Mouse (Mus musculus) ZHBTc4 (cell line): ENCODE data around the gene Olfr466.

Source experiments
- DNase-seq: peaks from one replicate; pipeline ENCODE4 v3.0.0-alpha.2; 2011; ENCODE audit warnings: low read depth, low spot score

Olfr466 gene

GRCm38 (mm10) chr13:65149940-65150339, at the start of gene Olfr466:
Gene Olfr466 (plus strand): TSS chr13:65150240.
- no peak for DNase-seq

GRCm38 (mm10) chr13:65100678-65101077, 49.4 kb upstream of the Olfr466 start:
- DNase-seq: no peak

GRCm38 (mm10) chr13:65101232-65101631, 48.8 kb upstream of the Olfr466 start:
- DNase-seq: no peak

- DNase-seq: peak; percentile 53
Observed at GRCm38 (mm10) chr13:65111961-65112360, 38.1 kb upstream of the Olfr466 start.

- peak; percentile 97 for DNase-seq
Observed at GRCm38 (mm10) chr13:65112459-65113110, 37.5 kb upstream of the Olfr466 start, which contains the start of gene Mfsd14b. Gene Mfsd14b (minus strand): TSS chr13:65112975.

GRCm38 (mm10) chr13:65113239-65113638, 36.8 kb upstream of the Olfr466 start:
- peak; percentile 4 for DNase-seq

GRCm38 (mm10) chr13:65120984-65121383, 29.1 kb upstream of the Olfr466 start:
- DNase-seq: no peak

GRCm38 (mm10) chr13:65122111-65122510, 27.9 kb upstream of the Olfr466 start:
- DNase-seq: no peak

GRCm38 (mm10) chr13:65127063-65127847, 22.8 kb upstream of the Olfr466 start:
- peak; percentile 38 for DNase-seq

- no peak for DNase-seq
Observed at GRCm38 (mm10) chr13:65137789-65138188, 12.3 kb upstream of the Olfr466 start, which contains the start of gene Olfr465-ps1. Gene Olfr465-ps1 (plus strand): TSS chr13:65138089.

GRCm38 (mm10) chr13:65174102-65174501, 24.1 kb downstream of the Olfr466 start:
- DNase-seq: peak; percentile 79

GRCm38 (mm10) chr13:65175734-65176471, 25.9 kb downstream of the Olfr466 start:
- DNase-seq: peak; percentile 90

- DNase-seq: no peak
Observed at GRCm38 (mm10) chr13:65176472-65177091, 26.5 kb downstream of the Olfr466 start.

GRCm38 (mm10) chr13:65200667-65201066, 50.6 kb downstream of the Olfr466 start:
- DNase-seq: no peak
